Mouse (Mus musculus) intestine, embryonic 16.5 days (tissue): ENCODE measurements around the gene Rilp. TPM values are rescaled to one million over a fixed set of nuclear protein-coding genes. Genes with fewer than 3 reads are reported as not detected.

Source experiments
- ATAC-seq: fragments of 200-750 bp; cut with Nextera tagmentation; 2 replicates; pipeline ENCODE4 v1.8.0; 2017; ENCODE audit warnings: moderate TSS enrichment, moderate library complexity
- H3K27ac ChIP-seq: fragments of 300-500 bp; sonication (generic); 2 replicates; pipeline ENCODE4 v1.5.1; 2014; ENCODE audit warnings: mild to moderate bottlenecking, low read length
- H3K27me3 ChIP-seq: fragments of 300-500 bp; sonication (generic); replicated peaks from 2 replicates; pipeline ENCODE4 v1.6.1; 2014; ENCODE audit warnings: low read length, control low read depth, mixed read lengths; ENCODE audit not compliant: control insufficient read depth, insufficient read depth
- H3K36me3 ChIP-seq: fragments of 300-500 bp; sonication (generic); 2 replicates; pipeline ENCODE4 v1.6.1; 2014; ENCODE audit warnings: low read length, control low read depth; ENCODE audit not compliant: control insufficient read depth, insufficient read depth
- H3K4me1 ChIP-seq: fragments of 300-500 bp; sonication (generic); 2 replicates; pipeline ENCODE4 v1.6.1; 2014; ENCODE audit warnings: low read length, control low read depth, mixed read lengths; ENCODE audit not compliant: control insufficient read depth, insufficient read depth
- H3K4me2 ChIP-seq: fragments of 300-500 bp; sonication (generic); 2 replicates; pipeline ENCODE4 v1.6.1; 2014; ENCODE audit warnings: low read depth, low read length, control low read depth
- H3K4me3 ChIP-seq: fragments of 300-500 bp; sonication (generic); 2 replicates; pipeline ENCODE4 v1.5.1; 2014; ENCODE audit warnings: mild to moderate bottlenecking, low read length
- H3K9ac ChIP-seq: fragments of 300-500 bp; sonication (generic); 2 replicates; pipeline ENCODE4 v1.6.1; 2014; ENCODE audit warnings: low read depth, low read length
- H3K9me3 ChIP-seq: fragments of 300-500 bp; sonication (generic); 2 replicates; pipeline ENCODE4 v1.6.1; 2016; ENCODE audit warnings: low read length, control low read depth; ENCODE audit not compliant: control insufficient read depth
- WGBS: fragments of 180-500 bp; shearing (Covaris S2); extraction: QIAGEN DNeasy Blood & Tissue Kit; methylation state at CpG from one replicate; pipeline ENCODE4 v1.1.7; 2014; 5-methylcytosine and 5-hydroxymethylcytosine counted together
- polyA plus RNA-seq: library from polyadenylated mRNA; unstranded; fragments of >200 nt; fragmentation: Nextera tagmentation; extraction: Ambion mirVana; gene quantifications from 2 replicates; pipeline ENCODE4 v1.2.1, GENCODE M21; 2015

Rilp gene
- polyA plus RNA-seq, 1 experiment from 2014 or later, result 2.4 TPM

DNA sequence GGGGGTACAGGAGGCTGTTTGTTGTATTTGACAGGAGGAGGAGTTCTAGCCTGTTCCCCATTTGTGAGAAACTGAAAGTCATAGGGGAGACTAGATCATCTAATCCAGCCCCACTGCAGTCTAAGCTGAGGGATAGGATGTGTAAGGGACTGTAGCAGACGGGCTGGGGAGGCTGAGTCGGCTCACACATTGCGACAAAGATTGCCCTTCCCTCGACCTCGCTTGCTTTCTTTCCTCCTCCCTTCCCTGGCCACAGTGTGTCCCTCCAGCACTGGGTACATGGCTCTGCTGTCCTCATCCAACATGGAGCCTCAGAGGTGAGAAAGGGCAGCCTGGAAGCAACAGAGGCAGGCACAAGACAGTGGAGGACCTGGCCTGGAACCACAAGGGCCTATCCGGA is 44.8 kb upstream of the Rilp start:
- no peak for ATAC-seq
- no peaks in the 10 kb centered on the region for H3K9me3 ChIP-seq
- 87% methylated on average over 6 of the region's 6 CpGs for WGBS

DNA sequence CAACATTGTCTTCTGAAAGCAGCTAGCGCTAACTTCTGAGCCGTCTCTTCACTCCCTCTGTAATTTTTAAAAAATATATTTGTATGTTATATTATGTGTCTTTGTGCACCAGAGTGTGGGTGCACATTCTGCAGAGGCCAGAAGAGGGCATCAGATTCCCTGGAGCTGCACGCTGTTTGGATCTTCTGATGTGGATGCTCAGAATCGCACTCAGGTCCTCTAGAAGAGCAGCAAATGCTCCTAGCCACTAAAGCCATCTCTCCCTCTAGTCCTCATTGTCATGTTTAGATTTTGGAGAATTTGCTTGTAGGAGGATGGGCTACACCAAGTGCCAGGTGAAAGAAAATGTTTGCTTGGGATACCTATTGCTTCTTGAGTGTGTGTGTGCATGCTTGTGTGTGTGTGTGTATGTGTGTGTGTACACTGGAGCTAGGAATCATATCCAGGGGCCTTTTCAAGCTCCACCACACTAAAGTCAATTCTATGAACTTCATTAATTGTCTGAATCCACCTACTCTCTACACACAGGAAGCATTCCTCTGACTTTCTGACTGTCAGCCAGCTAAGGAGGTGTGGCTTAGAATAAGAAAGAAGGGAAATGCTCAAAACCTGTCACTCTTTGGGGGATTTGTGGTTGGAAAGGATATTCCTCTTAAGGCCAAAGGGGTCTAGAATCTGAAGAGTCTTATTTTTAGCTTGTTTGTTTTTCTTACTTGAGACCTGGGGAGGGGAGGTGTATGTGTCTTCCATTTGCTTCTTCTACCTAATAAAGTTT is 43.0 kb upstream of the Rilp start:
- no peak for ATAC-seq
- H3K27ac ChIP-seq, result no peak overlapping the region
- no peaks in the 10 kb centered on the region for H3K9me3 ChIP-seq
- H3K9ac ChIP-seq, result no peak overlapping the region
- peaks cover 29% of the 10 kb centered on the region for H3K4me1 ChIP-seq
- H3K4me3 ChIP-seq, result no peak overlapping the region
- no peak overlapping the region for H3K4me2 ChIP-seq
- H3K27me3 ChIP-seq, result no peaks in the 10 kb centered on the region
- peaks cover 3% of the 10 kb centered on the region; the same call in 1 of the 2 replicates for H3K36me3 ChIP-seq
- 97% methylated on average over 4 of the region's 4 CpGs for WGBS

More for the DNA sequence above, 44.8 kb upstream of the Rilp start:
- Histone ChIP-seq H3K27ac (no peak overlapping the region), H3K27me3 (no peaks in the 10 kb centered on the region), H3K4me2 (no peak overlapping the region), H3K36me3 (peaks cover 3% of the 10 kb centered on the region; the same call in 1 of the 2 replicates), H3K9ac (no peak overlapping the region), H3K4me1 (peaks cover 31% of the 10 kb centered on the region), H3K4me3 (no peak overlapping the region)

DNA sequence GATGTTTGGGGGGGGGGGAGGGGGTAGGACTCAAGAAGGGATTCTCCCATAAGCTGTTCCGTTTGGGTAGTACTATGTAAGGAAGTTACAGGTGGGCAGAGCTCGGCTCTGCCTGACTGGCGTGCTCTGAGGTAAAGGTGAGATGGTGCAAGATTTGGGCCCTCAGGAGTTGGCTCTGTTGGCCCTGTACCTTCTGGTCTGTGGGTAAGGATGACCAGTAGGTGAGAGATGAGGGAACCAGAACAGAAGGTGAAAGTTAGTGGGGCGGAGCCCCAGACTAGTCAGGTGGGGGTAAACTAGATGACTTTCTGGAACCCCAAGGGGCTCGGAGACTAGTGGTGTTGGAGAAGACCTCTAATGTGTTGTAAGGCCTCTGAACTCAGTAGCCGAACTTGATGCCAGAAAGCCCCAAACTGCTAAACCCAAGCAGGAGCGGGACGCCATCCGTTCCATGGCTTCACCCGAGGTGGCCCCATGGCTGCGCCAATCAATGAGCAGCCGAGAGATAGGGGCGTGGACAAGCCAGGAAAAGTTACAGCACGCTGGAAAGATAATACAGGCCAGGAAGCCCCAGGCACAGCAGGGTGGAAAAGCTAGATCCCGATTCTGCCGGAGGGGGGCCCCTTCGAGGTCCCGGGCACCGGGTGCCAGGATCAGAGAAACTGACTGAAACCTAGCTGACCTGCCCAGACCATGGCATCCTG is 42.2 kb upstream of the Rilp start:
- H3K9ac ChIP-seq, result peak overlapping the region; percentile 75
- H3K27ac ChIP-seq, result 0 out of 2 replicates have a peak overlapping the region, but pooled peaks have one; percentile 16
- H3K36me3 ChIP-seq, result peaks cover 3% of the 10 kb centered on the region; the same call in 1 of the 2 replicates
- peak; percentile 81 for ATAC-seq
- H3K27me3 ChIP-seq, result no peaks in the 10 kb centered on the region
- H3K4me3 ChIP-seq, result peak overlapping the region; percentile 56
- H3K4me1 ChIP-seq, result peaks cover 23% of the 10 kb centered on the region
- H3K9me3 ChIP-seq, result no peaks in the 10 kb centered on the region
- H3K4me2 ChIP-seq, result peak overlapping the region; percentile 89
- 16% methylated on average over 19 of the region's 19 CpGs for WGBS

DNA sequence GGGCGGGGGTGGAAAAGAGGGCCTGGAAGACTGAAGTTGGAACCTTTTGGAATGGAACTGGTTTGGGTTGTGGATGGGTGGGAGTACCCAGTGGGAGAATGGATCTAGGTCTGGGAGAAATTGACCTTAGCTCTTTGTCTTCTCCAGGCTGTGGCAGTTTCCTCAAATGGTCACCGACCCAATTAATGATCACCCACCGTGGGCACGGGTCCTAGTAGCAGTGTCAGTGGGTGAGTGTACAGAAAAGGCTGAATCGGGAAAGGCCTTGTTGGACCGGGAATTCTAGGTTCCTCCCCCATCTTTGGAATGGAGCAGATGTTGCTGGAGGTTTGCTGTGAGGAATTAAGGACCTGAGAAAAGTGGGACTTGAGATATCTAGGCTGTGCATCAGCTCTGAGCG is 41.5 kb upstream of the Rilp start:
- peak overlapping the region; percentile 89 for H3K4me2 ChIP-seq
- peak overlapping the region; percentile 75 for H3K9ac ChIP-seq
- H3K9me3 ChIP-seq, result no peaks in the 10 kb centered on the region
- H3K36me3 ChIP-seq, result peaks cover 3% of the 10 kb centered on the region; the same call in 1 of the 2 replicates
- peak overlapping the region; percentile 56 for H3K4me3 ChIP-seq
- H3K27me3 ChIP-seq, result no peaks in the 10 kb centered on the region
- peaks cover 16% of the 10 kb centered on the region for H3K4me1 ChIP-seq
- H3K27ac ChIP-seq, result no peak overlapping the region
- 62% methylated on average over 7 of the region's 7 CpGs for WGBS
- no peak for ATAC-seq

DNA sequence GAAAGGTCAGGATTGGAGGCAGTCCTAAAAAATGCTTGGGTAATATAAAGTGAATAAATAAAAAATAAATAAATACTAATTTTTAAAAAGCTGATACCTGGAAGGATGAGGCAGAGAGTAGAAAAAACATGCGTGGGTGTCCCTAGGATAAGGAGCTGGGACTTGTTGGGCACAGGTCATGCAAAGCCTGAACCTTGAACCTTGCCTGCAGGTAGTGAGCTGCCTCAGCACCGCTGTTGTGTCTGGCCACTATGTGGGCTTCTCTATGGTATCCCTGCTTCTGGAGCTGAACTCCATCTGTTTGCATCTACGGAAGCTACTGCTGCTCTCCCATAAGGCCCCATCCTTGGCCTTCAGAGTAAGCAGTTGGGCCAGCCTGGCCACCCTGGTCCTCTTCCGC is 40.6 kb upstream of the Rilp start:
- no peaks in the 10 kb centered on the region for H3K27me3 ChIP-seq
- no peak; the same call in 1 of the 2 replicates for ATAC-seq
- 90% methylated on average over 4 of the region's 4 CpGs for WGBS
- no peak overlapping the region for H3K4me3 ChIP-seq
- no peak overlapping the region for H3K9ac ChIP-seq
- no peak overlapping the region for H3K27ac ChIP-seq
- H3K9me3 ChIP-seq, result no peaks in the 10 kb centered on the region
- no peak overlapping the region for H3K4me2 ChIP-seq
- peaks cover 3% of the 10 kb centered on the region; the same call in 1 of the 2 replicates for H3K36me3 ChIP-seq
- peaks cover 12% of the 10 kb centered on the region for H3K4me1 ChIP-seq

DNA sequence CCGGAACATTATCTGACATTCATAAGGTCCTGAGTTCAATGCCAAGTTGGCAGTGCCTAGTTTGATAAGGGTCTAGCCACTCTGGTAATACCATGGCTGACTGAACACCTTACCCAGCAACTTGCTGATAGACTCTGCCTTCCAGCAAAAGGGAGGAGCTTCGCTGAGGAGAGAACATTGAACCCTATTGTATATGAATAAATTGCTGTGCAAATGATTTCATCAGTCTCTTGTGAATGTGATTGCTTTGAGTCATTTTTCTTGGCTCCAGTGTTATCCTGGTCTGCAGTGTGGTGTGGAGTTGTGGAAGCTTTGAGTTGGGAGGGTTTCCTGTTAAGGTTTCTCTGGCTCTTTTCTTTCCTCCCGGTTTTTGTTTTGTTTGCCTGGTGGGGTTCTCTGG is 39.2 kb upstream of the Rilp start:
- peak; percentile 41; the same call in 1 of the 2 replicates for ATAC-seq
- Histone ChIP-seq H3K4me3 (no peak overlapping the region), H3K4me2 (no peak overlapping the region), H3K27me3 (no peaks in the 10 kb centered on the region), H3K36me3 (no peaks in the 10 kb centered on the region), H3K9me3 (no peaks in the 10 kb centered on the region), H3K4me1 (peaks cover 12% of the 10 kb centered on the region), H3K27ac (0 out of 2 replicates have a peak overlapping the region, but pooled peaks have one; percentile 14), H3K9ac (no peak overlapping the region)
- WGBS, result 66% methylated on average over 3 of the region's 3 CpGs

DNA sequence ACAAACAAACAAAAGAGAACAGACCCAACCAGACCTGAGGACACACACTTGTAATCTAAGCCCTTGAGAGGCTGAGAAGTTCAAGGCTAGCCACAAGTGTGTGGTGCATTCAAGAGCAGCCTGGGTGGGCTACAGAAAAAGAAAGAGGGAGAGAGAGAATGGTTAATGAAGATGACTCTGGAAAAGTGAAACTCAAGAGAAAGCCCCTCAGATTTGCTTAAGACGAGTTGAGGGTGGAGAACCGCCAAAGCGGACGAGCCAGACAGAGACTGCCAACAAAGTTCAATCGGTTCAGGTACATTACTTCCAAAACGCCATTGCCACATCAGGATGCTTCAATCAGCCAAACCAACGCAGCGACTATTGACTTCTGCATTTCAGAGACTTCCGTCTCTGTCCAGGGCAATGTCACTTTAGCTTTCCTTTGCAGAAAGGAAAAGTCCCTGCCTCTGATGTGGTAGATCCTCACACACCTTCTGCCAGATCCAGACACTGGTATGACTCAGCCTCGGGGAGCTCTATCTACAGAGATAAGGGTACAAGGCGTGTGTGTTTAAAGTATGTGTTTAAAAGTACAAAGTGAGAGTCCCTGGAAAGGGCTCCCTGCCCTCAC is 37.3 kb upstream of the Rilp start:
- Histone ChIP-seq H3K9ac (no peak overlapping the region), H3K36me3 (no peaks in the 10 kb centered on the region), H3K4me1 (peaks cover 9% of the 10 kb centered on the region), H3K9me3 (no peaks in the 10 kb centered on the region), H3K4me2 (no peak overlapping the region), H3K4me3 (no peak overlapping the region), H3K27me3 (no peaks in the 10 kb centered on the region), H3K27ac (no peak overlapping the region)
- no peak for ATAC-seq
- WGBS, result 77% methylated on average over 11 of the region's 11 CpGs

DNA sequence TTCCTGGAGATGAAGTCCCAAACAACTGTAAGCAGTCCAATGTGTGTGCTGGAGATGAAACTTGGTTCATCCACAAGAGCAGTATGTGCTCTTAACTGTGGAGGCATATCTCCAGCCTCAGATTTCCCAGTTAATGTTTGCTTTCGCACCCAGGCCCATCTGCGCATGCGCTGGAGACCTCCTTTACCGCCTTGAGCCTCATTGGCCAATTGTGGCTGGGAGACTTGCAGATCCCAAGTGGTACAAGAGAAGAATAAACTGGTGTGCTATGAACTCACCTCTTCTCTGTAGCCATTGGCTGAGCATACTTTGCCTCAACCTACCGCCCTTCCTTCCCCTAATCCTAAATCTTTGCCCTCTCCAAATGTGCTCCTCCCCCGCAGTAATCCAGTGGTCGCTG is 36.5 kb upstream of the Rilp start:
- H3K9me3 ChIP-seq, result no peaks in the 10 kb centered on the region
- 65% methylated on average over 7 of the region's 7 CpGs for WGBS
- no peaks in the 10 kb centered on the region for H3K36me3 ChIP-seq

DNA sequence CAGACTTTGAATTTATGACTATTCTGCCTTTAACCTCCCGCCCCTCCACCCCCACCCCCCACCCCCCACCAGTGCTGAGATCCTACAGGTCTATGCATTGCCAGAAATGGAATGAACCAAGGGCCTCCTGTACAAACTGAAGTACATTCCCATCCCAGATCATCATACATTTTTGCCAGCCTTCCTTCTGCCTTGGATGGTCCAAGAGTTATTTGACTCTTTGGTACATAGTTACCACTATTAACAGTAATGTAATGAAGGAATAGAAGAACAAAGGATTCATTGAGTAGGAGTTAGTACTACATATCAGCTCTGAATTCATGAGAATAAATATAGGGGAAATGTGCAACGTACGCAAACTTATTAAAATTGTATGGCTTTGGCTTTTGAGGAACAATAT is 23.7 kb upstream of the Rilp start:
- no peak overlapping the region for H3K9ac ChIP-seq
- H3K4me1 ChIP-seq, result peaks cover 6% of the 10 kb centered on the region
- no peaks in the 10 kb centered on the region for H3K27me3 ChIP-seq
- peaks cover 12% of the 10 kb centered on the region for H3K36me3 ChIP-seq
- H3K4me2 ChIP-seq, result no peak overlapping the region
- no peak overlapping the region for H3K27ac ChIP-seq
- H3K4me3 ChIP-seq, result no peak overlapping the region
- WGBS, result 26% methylated on average over 3 of the region's 3 CpGs
- peak; percentile 47 for ATAC-seq
- no peaks in the 10 kb centered on the region for H3K9me3 ChIP-seq

More for the DNA sequence above, 36.5 kb upstream of the Rilp start:
- Histone ChIP-seq H3K4me2 (no peak overlapping the region), H3K9ac (no peak overlapping the region), H3K27me3 (no peaks in the 10 kb centered on the region), H3K27ac (no peak overlapping the region), H3K4me1 (peaks cover 3% of the 10 kb centered on the region; the same call in 1 of the 2 replicates), H3K4me3 (no peak overlapping the region)
- ATAC-seq, result no peak
